Mouse (Mus musculus) MEL-GATA-1-ER (cell line): ENCODE measurements around the gene Tmem213.

Source experiments
- DNase-seq: peaks from one replicate; pipeline ENCODE4 v3.0.0-alpha.2; 2012; ENCODE audit warnings: low read depth; ENCODE audit errors: extremely low read depth

Tmem213 gene

GRCm38 (mm10) chr6:38116107-38116770 lies 7.2 kb downstream of the Tmem213 start:
- DNase-seq = no peak

GRCm38 (mm10) chr6:38118341-38118740 lies 9.3 kb downstream of the Tmem213 start:
- no peak for DNase-seq

- no peak for DNase-seq
Observed at GRCm38 (mm10) chr6:38120681-38121371, 11.8 kb downstream of the Tmem213 start.

GRCm38 (mm10) chr6:38121843-38122242 lies 12.8 kb downstream of the Tmem213 start:
- DNase-seq = no peak

- DNase-seq = no peak
Observed at GRCm38 (mm10) chr6:38122791-38123190, 13.7 kb downstream of the Tmem213 start.

GRCm38 (mm10) chr6:38123471-38124206 lies 14.6 kb downstream of the Tmem213 start:
- no peak for DNase-seq

GRCm38 (mm10) chr6:38124207-38124835 lies 15.3 kb downstream of the Tmem213 start, which contains the start of gene Atp6v0a4:
TSS of gene Atp6v0a4 (minus strand) at chr6:38124586.
- DNase-seq = no peak

- DNase-seq = no peak
Observed at GRCm38 (mm10) chr6:38124882-38125281, 15.8 kb downstream of the Tmem213 start.

GRCm38 (mm10) chr6:38125462-38125861 lies 16.4 kb downstream of the Tmem213 start:
- DNase-seq = no peak

GRCm38 (mm10) chr6:38128115-38128514 lies 19.1 kb downstream of the Tmem213 start:
- no peak for DNase-seq

GRCm38 (mm10) chr6:38129883-38130282 lies 20.8 kb downstream of the Tmem213 start:
- DNase-seq = no peak

- DNase-seq = no peak
Observed at GRCm38 (mm10) chr6:38131801-38132231, 22.8 kb downstream of the Tmem213 start.

GRCm38 (mm10) chr6:38134806-38135559 lies 25.9 kb downstream of the Tmem213 start:
- no peak for DNase-seq

- DNase-seq = no peak
Observed at GRCm38 (mm10) chr6:38139086-38139485, 30.0 kb downstream of the Tmem213 start.

GRCm38 (mm10) chr6:38140402-38140801 lies 31.3 kb downstream of the Tmem213 start:
- no peak for DNase-seq

GRCm38 (mm10) chr6:38144161-38144998 lies 35.3 kb downstream of the Tmem213 start:
- DNase-seq = no peak

- DNase-seq = no peak
Observed at GRCm38 (mm10) chr6:38145463-38146065, 36.5 kb downstream of the Tmem213 start.

GRCm38 (mm10) chr6:38147301-38147700 lies 38.2 kb downstream of the Tmem213 start:
- no peak for DNase-seq

GRCm38 (mm10) chr6:38148626-38149025 lies 39.6 kb downstream of the Tmem213 start:
- DNase-seq = no peak

- DNase-seq = no peak
Observed at GRCm38 (mm10) chr6:38149483-38149882, 40.4 kb downstream of the Tmem213 start.
